Mouse (Mus musculus) myocyte (in vitro differentiated cells): ENCODE measurements at regions not wholly inside any gene's neighbourhood (a gene's known extent, or its start where the extent isn't known, plus 50 kb on each side); places are given as distances from the start of the nearest gene placed in this dataset.

ENCODE experiments used
- E2F4 ChIP-seq: IDR thresholded peaks from one replicate; pipeline ENCODE4 v1.6.1; 2011; ENCODE audit warnings: mild to moderate bottlenecking, control low read depth, moderate library complexity; ENCODE audit not compliant: insufficient read depth
- MAX ChIP-seq: IDR thresholded peaks from one replicate; pipeline ENCODE4 v1.6.1; 2011; ENCODE audit warnings: low read depth, mild to moderate bottlenecking, control low read depth
- POLR2A ChIP-seq: IDR thresholded peaks from one replicate; pipeline ENCODE4 v1.6.1; 2011; ENCODE audit warnings: low read depth, mild to moderate bottlenecking, control low read depth, moderate library complexity; ENCODE audit not compliant: insufficient read length
- POLR2AphosphoS2 ChIP-seq: IDR thresholded peaks from one replicate; pipeline ENCODE4 v1.6.1; 2011; ENCODE audit warnings: low read depth, control low read depth; ENCODE audit not compliant: insufficient read length
- USF1 ChIP-seq: IDR thresholded peaks from one replicate; pipeline ENCODE4 v1.6.1; 2011; ENCODE audit warnings: low read depth, mild to moderate bottlenecking, control low read depth, moderate library complexity

GRCm38 (mm10) chr4:8084954-8085639, 153.7 kb downstream of the Car8 start:
- no peak for TF ChIP-seq POLR2A
- TF ChIP-seq E2F4, result no peak
- TF ChIP-seq POLR2AphosphoS2, result no peak
- no peak for TF ChIP-seq USF1
- TF ChIP-seq MAX, result no peak
